Mouse (Mus musculus) limb, embryonic 13.5 days (tissue): Measurements from ENCODE around the gene Stpg4. TPM values are rescaled to one million over a fixed set of nuclear protein-coding genes. Genes with fewer than 3 reads are reported as not detected.
A peak's percentile ranks its signal among the peaks of the same experiment; 100 is the strongest.

Experiments used
- ATAC-seq: fragments of 200-750 bp; cut with Nextera tagmentation; 2 replicates; pipeline ENCODE4 v1.8.0; 2017; ENCODE audit warnings: low read depth, moderate number of reproducible peaks, moderate TSS enrichment; ENCODE audit not compliant: low FRiP score
- H3K27ac ChIP-seq: fragments of 300-500 bp; sonication (generic); 2 replicates; pipeline ENCODE4 v1.5.1; 2015; ENCODE audit warnings: inconsistent platforms, mild to moderate bottlenecking, moderate library complexity
- H3K27me3 ChIP-seq: fragments of 300-500 bp; sonication (generic); 2 replicates; pipeline ENCODE4 v1.6.1; 2015; ENCODE audit warnings: mild to moderate bottlenecking, inconsistent platforms
- H3K36me3 ChIP-seq: fragments of 300-500 bp; sonication (generic); 2 replicates; pipeline ENCODE4 v1.6.1; 2015; ENCODE audit warnings: inconsistent platforms, mild to moderate bottlenecking, moderate library complexity
- H3K4me1 ChIP-seq: fragments of 300-500 bp; sonication (generic); 2 replicates; pipeline ENCODE4 v1.6.1; 2015; ENCODE audit warnings: inconsistent platforms
- H3K4me2 ChIP-seq: fragments of 300-500 bp; sonication (generic); replicated peaks from 2 replicates; pipeline ENCODE4 v1.6.1; 2015; ENCODE audit warnings: inconsistent platforms, mild to moderate bottlenecking, moderate library complexity
- H3K4me3 ChIP-seq: fragments of 300-500 bp; sonication (generic); 2 replicates; pipeline ENCODE4 v1.5.1; 2015; ENCODE audit warnings: moderate library complexity, mild to moderate bottlenecking, inconsistent platforms
- H3K9ac ChIP-seq: fragments of 300-500 bp; sonication (generic); 2 replicates; pipeline ENCODE4 v1.6.1; 2015; ENCODE audit warnings: mild to moderate bottlenecking, inconsistent platforms
- H3K9me3 ChIP-seq: fragments of 300-500 bp; sonication (generic); 2 replicates; pipeline ENCODE4 v1.6.1; 2016; ENCODE audit warnings: inconsistent platforms
- WGBS: fragments of 180-500 bp; shearing (Covaris S2); methylation state at CpG from one replicate; pipeline ENCODE4 v1.1.7; 2015; 5-methylcytosine and 5-hydroxymethylcytosine counted together
- polyA plus RNA-seq: library from polyadenylated mRNA; unstranded; fragments of >200 nt; fragmentation: Nextera tagmentation; extraction: Ambion mirVana; gene quantifications from 2 replicates; pipeline ENCODE4 v1.2.1, GENCODE M21; 2015

Stpg4 gene
- polyA plus RNA-seq, 1 experiment from 2014 or later: not detected

- WGBS: 88% methylated on average over 4 of the region's 4 CpGs
Measured at GRCm38 (mm10) chr17:87403462-87403861, 24.1 kb downstream of the Stpg4 start.

GRCm38 (mm10) chr17:87402444-87402843, 25.1 kb downstream of the Stpg4 start:
- 86% methylated on average over 11 of the region's 11 CpGs for WGBS
- Histone ChIP-seq H3K4me1 (no peaks in the 10 kb centered on the region), H3K9ac (no peak overlapping the region), H3K4me2 (no peak overlapping the region), H3K27me3 (no peaks in the 10 kb centered on the region), H3K9me3 (no peaks in the 10 kb centered on the region), H3K27ac (no peak overlapping the region), H3K36me3 (no peaks in the 10 kb centered on the region), H3K4me3 (no peak overlapping the region)
- no peak for ATAC-seq

More at GRCm38 (mm10) chr17:87403462-87403861, 24.1 kb downstream of the Stpg4 start:
- Histone ChIP-seq H3K27me3 (no peaks in the 10 kb centered on the region), H3K9ac (no peak overlapping the region), H3K4me1 (no peaks in the 10 kb centered on the region), H3K27ac (no peak overlapping the region), H3K4me2 (no peak overlapping the region), H3K36me3 (no peaks in the 10 kb centered on the region), H3K9me3 (no peaks in the 10 kb centered on the region), H3K4me3 (no peak overlapping the region)
- no peak for ATAC-seq

GRCm38 (mm10) chr17:87397088-87397487, 30.5 kb downstream of the Stpg4 start:
- Histone ChIP-seq H3K9me3 (no peaks in the 10 kb centered on the region), H3K4me3 (no peak overlapping the region), H3K4me2 (no peak overlapping the region), H3K27me3 (no peaks in the 10 kb centered on the region), H3K27ac (no peak overlapping the region), H3K9ac (no peak overlapping the region), H3K36me3 (no peaks in the 10 kb centered on the region), H3K4me1 (no peaks in the 10 kb centered on the region)
- WGBS: 73% methylated on average over 11 of the region's 11 CpGs
- ATAC-seq: no peak

GRCm38 (mm10) chr17:87391242-87391641, 36.3 kb downstream of the Stpg4 start:
- no peak overlapping the region for H3K9ac ChIP-seq
- no peaks in the 10 kb centered on the region for H3K27me3 ChIP-seq
- peak; percentile 54; the same call in 1 of the 2 replicates for ATAC-seq
- no peaks in the 10 kb centered on the region for H3K36me3 ChIP-seq
- peak overlapping the region; percentile 7; the same call in 1 of the 2 replicates for H3K27ac ChIP-seq
- H3K4me2 ChIP-seq: no peak overlapping the region
- peaks cover 12% of the 10 kb centered on the region for H3K4me1 ChIP-seq
- no peaks in the 10 kb centered on the region for H3K9me3 ChIP-seq
- WGBS: 41% methylated on average over 7 of the region's 7 CpGs
- H3K4me3 ChIP-seq: no peak overlapping the region

- no peaks in the 10 kb centered on the region for H3K36me3 ChIP-seq
- no peaks in the 10 kb centered on the region for H3K9me3 ChIP-seq
- H3K27me3 ChIP-seq: no peaks in the 10 kb centered on the region
- no peak overlapping the region for H3K9ac ChIP-seq
- H3K27ac ChIP-seq: no peak overlapping the region
- H3K4me3 ChIP-seq: no peak overlapping the region
- no peak overlapping the region for H3K4me2 ChIP-seq
- no peak for ATAC-seq
- peaks cover 12% of the 10 kb centered on the region for H3K4me1 ChIP-seq
- 30% methylated on average over 3 of the region's 5 CpGs for WGBS
Measured at GRCm38 (mm10) chr17:87387068-87387467, 40.5 kb downstream of the Stpg4 start.

- no peak for ATAC-seq
- Histone ChIP-seq H3K4me2 (no peak overlapping the region), H3K36me3 (no peaks in the 10 kb centered on the region), H3K4me3 (no peak overlapping the region), H3K9me3 (no peaks in the 10 kb centered on the region), H3K27ac (no peak overlapping the region), H3K27me3 (no peaks in the 10 kb centered on the region), H3K9ac (no peak overlapping the region), H3K4me1 (peaks cover 3% of the 10 kb centered on the region)
- 74% methylated on average over 3 of the region's 3 CpGs for WGBS
Measured at GRCm38 (mm10) chr17:87385835-87386234, 41.7 kb downstream of the Stpg4 start.

- no peak overlapping the region for H3K4me2 ChIP-seq
- no peaks in the 10 kb centered on the region for H3K27me3 ChIP-seq
- no peaks in the 10 kb centered on the region for H3K9me3 ChIP-seq
- H3K9ac ChIP-seq: no peak overlapping the region
- H3K4me1 ChIP-seq: peaks cover 49% of the 10 kb centered on the region
- no peaks in the 10 kb centered on the region for H3K36me3 ChIP-seq
- H3K4me3 ChIP-seq: no peak overlapping the region
- ATAC-seq: no peak
- H3K27ac ChIP-seq: no peak overlapping the region
- 88% methylated on average over 9 of the region's 9 CpGs for WGBS
Measured at GRCm38 (mm10) chr17:87380681-87381080, 46.9 kb downstream of the Stpg4 start.

- H3K36me3 ChIP-seq: no peaks in the 10 kb centered on the region
- ATAC-seq: no peak
Measured at GRCm38 (mm10) chr17:87379821-87380220, 47.7 kb downstream of the Stpg4 start.

GRCm38 (mm10) chr17:87379160-87379624, 48.3 kb downstream of the Stpg4 start:
- Histone ChIP-seq H3K9ac (no peak overlapping the region), H3K27me3 (no peaks in the 10 kb centered on the region), H3K9me3 (no peaks in the 10 kb centered on the region), H3K4me2 (no peak overlapping the region; the same call in 1 of the 2 replicates), H3K4me1 (peaks cover 54% of the 10 kb centered on the region), H3K4me3 (no peak overlapping the region), H3K27ac (peak overlapping the region; percentile 39; the same call in 1 of the 2 replicates), H3K36me3 (no peaks in the 10 kb centered on the region)
- no peak for ATAC-seq
- WGBS: 74% methylated on average over 11 of the region's 11 CpGs

More at GRCm38 (mm10) chr17:87379821-87380220, 47.7 kb downstream of the Stpg4 start:
- 27% methylated on average over 10 of the region's 10 CpGs for WGBS
- Histone ChIP-seq H3K4me3 (no peak overlapping the region), H3K27me3 (no peaks in the 10 kb centered on the region), H3K4me2 (no peak overlapping the region), H3K4me1 (peaks cover 54% of the 10 kb centered on the region), H3K9me3 (no peaks in the 10 kb centered on the region), H3K9ac (peak overlapping the region; percentile 39; the same call in 1 of the 2 replicates), H3K27ac (peak overlapping the region; percentile 69; the same call in 1 of the 2 replicates)

- H3K4me3 ChIP-seq: no peak overlapping the region
- WGBS: 57% methylated on average over 16 of the region's 16 CpGs
- ATAC-seq: no peak
- no peak overlapping the region for H3K9ac ChIP-seq
- no peaks in the 10 kb centered on the region for H3K36me3 ChIP-seq
- H3K4me1 ChIP-seq: peaks cover 54% of the 10 kb centered on the region
- no peaks in the 10 kb centered on the region for H3K27me3 ChIP-seq
- H3K4me2 ChIP-seq: no peak overlapping the region; the same call in 1 of the 2 replicates
- peak overlapping the region; percentile 39; the same call in 1 of the 2 replicates for H3K27ac ChIP-seq
- H3K9me3 ChIP-seq: no peaks in the 10 kb centered on the region
Measured at GRCm38 (mm10) chr17:87378354-87379159, 49.0 kb downstream of the Stpg4 start.

GRCm38 (mm10) chr17:87377536-87377935, 50.0 kb downstream of the Stpg4 start:
- peaks cover 54% of the 10 kb centered on the region for H3K4me1 ChIP-seq
- no peak overlapping the region for H3K9ac ChIP-seq
- no peak overlapping the region for H3K4me3 ChIP-seq
- H3K27ac ChIP-seq: no peak overlapping the region; the same call in 1 of the 2 replicates
- ATAC-seq: no peak
- WGBS: 62% methylated on average over 6 of the region's 6 CpGs
- no peaks in the 10 kb centered on the region for H3K36me3 ChIP-seq
- H3K4me2 ChIP-seq: no peak overlapping the region
- no peaks in the 10 kb centered on the region for H3K27me3 ChIP-seq
- no peaks in the 10 kb centered on the region for H3K9me3 ChIP-seq

- H3K9ac ChIP-seq: 0 out of 2 replicates have a peak overlapping the region, but pooled peaks have one; percentile 3
- peak; percentile 18; the same call in 1 of the 2 replicates for ATAC-seq
- H3K4me2 ChIP-seq: no peak overlapping the region
- 79% methylated on average over 6 of the region's 6 CpGs for WGBS
- H3K4me3 ChIP-seq: no peak overlapping the region
- H3K27ac ChIP-seq: peak overlapping the region; percentile 83
- no peaks in the 10 kb centered on the region for H3K27me3 ChIP-seq
- H3K9me3 ChIP-seq: no peaks in the 10 kb centered on the region
- peaks cover 56% of the 10 kb centered on the region for H3K4me1 ChIP-seq
- H3K36me3 ChIP-seq: no peaks in the 10 kb centered on the region
Measured at GRCm38 (mm10) chr17:87376831-87377471, 50.6 kb downstream of the Stpg4 start.
